Mouse (Mus musculus): ENCODE measurements around the gene Krtap16-1.

Krtap16-1 gene

DNA sequence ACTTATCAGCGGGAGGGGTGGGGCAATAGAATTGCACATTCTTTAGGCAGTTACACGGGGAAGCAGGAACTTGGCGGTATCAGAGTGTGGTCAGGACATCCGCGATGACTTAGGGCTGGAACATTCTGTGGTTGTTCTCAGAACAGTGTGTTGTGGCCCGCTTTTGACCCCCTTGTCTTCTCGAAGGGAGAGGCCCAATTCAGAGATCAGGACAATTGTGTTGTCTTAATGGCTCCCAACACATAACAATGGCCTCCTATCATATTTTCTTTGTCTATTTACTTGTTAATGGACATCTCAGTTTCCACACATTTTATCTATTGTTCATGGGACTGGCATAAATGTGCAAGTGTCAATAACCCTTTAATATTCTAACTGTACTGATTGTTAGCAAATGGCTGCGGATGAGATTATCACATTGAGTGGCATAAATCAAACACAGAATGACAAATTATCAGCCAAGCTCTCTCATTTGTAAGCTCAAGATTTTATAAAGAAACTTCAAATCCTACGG lies 48.6 kb downstream of the Krtap16-1 start:
- no peak for DNase-seq

DNA sequence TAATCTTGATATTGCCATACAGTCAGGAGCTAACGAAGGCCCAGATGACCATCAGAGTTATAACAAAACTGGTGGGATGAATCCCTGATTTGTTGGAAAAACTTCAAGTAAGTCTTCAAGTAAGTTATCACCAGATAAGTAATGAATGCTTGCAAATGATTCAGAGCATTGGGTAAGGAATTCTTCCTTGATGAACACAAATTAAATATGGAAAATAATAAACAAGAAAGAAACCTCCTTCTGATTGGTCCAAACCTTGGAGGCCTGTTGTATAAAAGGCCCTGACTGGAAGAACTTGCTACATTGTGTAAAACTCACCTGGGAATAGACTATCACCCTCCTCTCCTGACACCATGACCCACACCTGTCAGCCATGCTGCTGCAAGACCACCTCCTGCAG lies 50.4 kb downstream of the Krtap16-1 start, which contains the start of gene Krtap31-2:
Gene Krtap31-2 (plus strand): TSS at position 301 of the 400 bp plus-strand sequence.
- no peak for DNase-seq
